In genomic region chr12:102769000-102769399, GRCm38 (mm10) we compare ENCODE assay signal across 15 mouse cellular contexts. TPM values are rescaled to one million over a fixed set of nuclear protein-coding genes. Genes with fewer than 3 reads are reported as not detected.
DNase-seq lines count a peak whose midpoint lies in the region; TF ChIP-seq lines count a peak whose summit lies in the region.
"Had no signal": no experiment of that assay in that cellular context is flagged by ENCODE, and none has a peak within 500 bp of the region (broad histone marks: within the 10 kb centered on the region; RNA-seq: fewer than 3 reads in every experiment).

No protein-coding gene starts in this region.

- no peaks in the 10 kb centered on the region for H3K27me3 ChIP-seq in thymus, adult 2 months (ENCODE audit: control insufficient read depth, insufficient read depth, low read length)
- H3K27me3 ChIP-seq: heart, embryonic 12.5 days; midbrain, embryonic 12.5 days; neural tube, embryonic 13.5 days had no signal

- H3K36me3 ChIP-seq in thymus, adult 2 months (ENCODE audit: control insufficient read depth, insufficient read depth, low read length) = peaks cover 37% of the 10 kb centered on the region

- TF ChIP-seq CTCF in thymus, adult 2 months (IDR thresholded peaks at IDR 0.05; ENCODE audit: borderline replicate concordance, control insufficient read depth, extremely low read depth, insufficient read depth, low read length, poor library complexity) = no peak

- no peak overlapping the region for H3K4me3 ChIP-seq in thymus, adult 2 months (ENCODE audit: control insufficient read depth, insufficient read depth, low read length)
- H3K4me3 ChIP-seq: heart, embryonic 12.5 days; midbrain, embryonic 12.5 days; neural tube, embryonic 13.5 days had no signal

- TF ChIP-seq POLR2A in thymus, adult 2 months (IDR thresholded peaks at IDR 0.05; ENCODE audit: control insufficient read depth, extremely low read depth, insufficient read depth, low read length, poor library complexity) = no peak

- no peaks in the 10 kb centered on the region for H3K4me1 ChIP-seq in thymus, adult 2 months (replicated peaks; ENCODE audit: control insufficient read depth, insufficient read depth, low read length)
- H3K4me1 ChIP-seq: heart, embryonic 12.5 days; midbrain, embryonic 12.5 days; neural tube, embryonic 13.5 days had no signal

- peak; percentile 37 for DNase-seq in kidney, postnatal 14 days
- DNase-seq in kidney, adult 18-20 months = no peak
- DNase-seq in thymus, adult 2 months = peak; percentile 46
- DNase-seq in thymus, postnatal 0 days (ENCODE audit: low spot score) = no peak
- DNase-seq in T-cell, adult 2 months (ENCODE audit: low spot score) = peak; percentile 9
- DNase-seq in yolk sac, embryonic 10.5 days (ENCODE audit: low spot score) = no peak
- DNase-seq in spleen, postnatal 4 days (ENCODE audit: low spot score in 2 of 2) = no peak
- DNase-seq: adrenal gland, postnatal 36 days; cerebellum, adult 11-12 months; embryo, embryonic 11 days had no signal

- WGBS in thymus, adult 2 months = 91% methylated on average over 4 of the region's 4 CpGs

- H3K27ac ChIP-seq in thymus, adult 2 months (ENCODE audit: control insufficient read depth, insufficient read depth, low read length) = no peak overlapping the region
- H3K27ac ChIP-seq: hindbrain, embryonic 14.5 days; midbrain, embryonic 12.5 days; neural tube, embryonic 13.5 days had no signal

RNA-seq across cellular contexts. Expression of gene Gm20604, which starts 10.5 kb away (rescaled TPM):
- polyA plus RNA-seq in thymus, adult 2 months (2012; rRNA removed) = 3.6 and 4.2 TPM in 2 replicates
- 19.0 and 19.3 TPM in 2 replicates for polyA plus RNA-seq in thymus, postnatal 0 days (2015; fragmentation: Nextera tagmentation; extraction: Ambion mirVana)

RNA-seq across cellular contexts. Expression of gene Ubr7, which starts 11.2 kb away (rescaled TPM):
- polyA plus RNA-seq in thymus, adult 2 months (2012; rRNA removed) = 28.7 and 29.0 TPM in 2 replicates
- 35.4 and 39.9 TPM in 2 replicates for polyA plus RNA-seq in thymus, postnatal 0 days (2015; fragmentation: Nextera tagmentation; extraction: Ambion mirVana)

RNA-seq across cellular contexts. Expression of gene Gon7, which starts 11.4 kb away (rescaled TPM):
- 19.4 and 25.0 TPM in 2 replicates for polyA plus RNA-seq in thymus, adult 2 months (2012; rRNA removed)
- 28.4 and 31.8 TPM in 2 replicates for polyA plus RNA-seq in thymus, postnatal 0 days (2015; fragmentation: Nextera tagmentation; extraction: Ambion mirVana)

RNA-seq across cellular contexts. Expression of gene Gm28051, which starts 11.4 kb away (rescaled TPM):
- not detected in 2 replicates for polyA plus RNA-seq in thymus, adult 2 months (2012; rRNA removed)
- not detected in 2 replicates for polyA plus RNA-seq in thymus, postnatal 0 days (2015; fragmentation: Nextera tagmentation; extraction: Ambion mirVana)
- polyA plus RNA-seq: heart, embryonic 12.5 days; hindbrain, embryonic 14.5 days; limb, embryonic 14.5 days; midbrain, embryonic 12.5 days; neural tube, embryonic 13.5 days had no signal

RNA-seq across cellular contexts. Expression of gene Tmem251, which starts 25.4 kb away (rescaled TPM):
- 4.2 and 4.4 TPM in 2 replicates for polyA plus RNA-seq in thymus, adult 2 months (2012; rRNA removed)
- polyA plus RNA-seq in thymus, postnatal 0 days (2015; fragmentation: Nextera tagmentation; extraction: Ambion mirVana) = 18.6 and 20.5 TPM in 2 replicates

Comparison
In these comparisons a context has a peak if more than half of its experiments do, and no peak if none do; other contexts are left out.
1. DNase-seq: peak in kidney, postnatal 14 days (single experiment), thymus, adult 2 months (single experiment) and T-cell, adult 2 months (single experiment); none in kidney, adult 18-20 months (single experiment), thymus, postnatal 0 days (single experiment), yolk sac, embryonic 10.5 days (single experiment) and spleen, postnatal 4 days (0 of 2).